Mouse (Mus musculus): ENCODE data around the gene Pcyox1.

Pcyox1 gene

GRCm38 (mm10) chr6:86396581-86397256, at the start of gene Pcyox1:
Pcyox1 (minus strand) TSS chr6:86397154.
- peak; percentile 90 for DNase-seq (ENCODE audit: low spot score)

GRCm38 (mm10) chr6:86445551-86445950, 48.6 kb upstream of the Pcyox1 start:
- DNase-seq (ENCODE audit: low spot score): no peak

GRCm38 (mm10) chr6:86441571-86441970, 44.6 kb upstream of the Pcyox1 start:
- no peak for DNase-seq (ENCODE audit: low spot score)

GRCm38 (mm10) chr6:86439531-86439930, 42.6 kb upstream of the Pcyox1 start:
- DNase-seq (ENCODE audit: low spot score): no peak

GRCm38 (mm10) chr6:86439119-86439496, 42.2 kb upstream of the Pcyox1 start:
- no peak for DNase-seq (ENCODE audit: low spot score)

GRCm38 (mm10) chr6:86438272-86439118, 41.5 kb upstream of the Pcyox1 start, which contains the start of gene C87436:
C87436 (plus strand) TSS chr6:86438374.
- peak; percentile 94 for DNase-seq (ENCODE audit: low spot score)

- DNase-seq (ENCODE audit: low spot score): peak; percentile 58
Measured at GRCm38 (mm10) chr6:86437711-86438110, 40.8 kb upstream of the Pcyox1 start.

- no peak for DNase-seq (ENCODE audit: low spot score)
Measured at GRCm38 (mm10) chr6:86433696-86434095, 36.7 kb upstream of the Pcyox1 start.

- DNase-seq (ENCODE audit: low spot score): no peak
Measured at GRCm38 (mm10) chr6:86431531-86431930, 34.6 kb upstream of the Pcyox1 start.

- DNase-seq (ENCODE audit: low spot score): no peak
Measured at GRCm38 (mm10) chr6:86426358-86426757, 29.4 kb upstream of the Pcyox1 start, which contains the start of gene Gm44790. Gm44790 (plus strand) TSS chr6:86426658.

GRCm38 (mm10) chr6:86420491-86420890, 23.5 kb upstream of the Pcyox1 start:
- DNase-seq (ENCODE audit: low spot score): no peak

GRCm38 (mm10) chr6:86419239-86419638, 22.3 kb upstream of the Pcyox1 start:
- no peak for DNase-seq (ENCODE audit: low spot score)

- no peak for DNase-seq (ENCODE audit: low spot score)
Measured at GRCm38 (mm10) chr6:86418711-86419110, 21.8 kb upstream of the Pcyox1 start.

- no peak for DNase-seq (ENCODE audit: low spot score)
Measured at GRCm38 (mm10) chr6:86406306-86406705, 9.4 kb upstream of the Pcyox1 start.

- no peak for DNase-seq (ENCODE audit: low spot score)
Measured at GRCm38 (mm10) chr6:86404996-86405395, 8.0 kb upstream of the Pcyox1 start.

GRCm38 (mm10) chr6:86404100-86404861, 7.3 kb upstream of the Pcyox1 start, which contains the start of gene Tia1:
Tia1 (plus strand) TSS chr6:86404219.
- peak; percentile 98 for DNase-seq (ENCODE audit: low spot score)

GRCm38 (mm10) chr6:86403728-86404099, 6.8 kb upstream of the Pcyox1 start:
- DNase-seq (ENCODE audit: low spot score): peak; percentile 86

- no peak for DNase-seq (ENCODE audit: low spot score)
Measured at GRCm38 (mm10) chr6:86402681-86403607, 6.0 kb upstream of the Pcyox1 start.

GRCm38 (mm10) chr6:86400972-86401371, 4.0 kb upstream of the Pcyox1 start:
- DNase-seq (ENCODE audit: low spot score): peak; percentile 84

GRCm38 (mm10) chr6:86399995-86400394, 3.0 kb upstream of the Pcyox1 start:
- peak; percentile 10 for DNase-seq (ENCODE audit: low spot score)

GRCm38 (mm10) chr6:86398986-86399385, 2.0 kb upstream of the Pcyox1 start:
- DNase-seq (ENCODE audit: low spot score): no peak

All from urinary bladder, postnatal 14 days (tissue).